Mouse (Mus musculus): Measurements from ENCODE around the gene Dnah10. TPM values are rescaled to one million over a fixed set of nuclear protein-coding genes. Genes with fewer than 3 reads are reported as not detected.

Gene Dnah10
- total and polyA plus RNA-seq, 3 experiments, result 0.03 to 0.30 (median 0.08) TPM

DNA sequence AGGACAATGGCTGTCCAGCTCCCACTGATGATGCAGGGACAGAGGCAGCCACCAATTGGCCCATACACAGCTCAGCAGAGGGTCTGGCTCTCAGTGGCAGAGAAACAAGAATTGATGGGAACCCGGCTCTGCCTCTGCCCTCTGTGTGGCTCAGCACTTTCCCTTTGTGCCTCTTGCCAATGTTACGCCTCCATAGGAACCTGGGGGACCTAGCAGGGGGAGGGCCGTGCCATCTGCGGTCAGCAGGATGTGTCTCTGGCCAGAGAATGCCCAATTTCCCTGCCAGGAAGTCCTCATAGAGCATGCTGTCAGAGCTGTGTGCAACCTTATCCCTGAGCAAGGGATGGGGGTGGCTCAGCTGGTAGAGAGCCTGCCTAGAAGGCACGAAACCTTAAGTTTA, 89.9 kb downstream of the Dnah10 start:
- TF ChIP-seq NRF1 (IDR thresholded peaks at IDR 0.05; ENCODE audit: low read depth, low read length) (no peak), TCF12 (IDR thresholded peaks at IDR 0.05; ENCODE audit: low read depth, low read length) (no peak), ZMIZ1 (IDR thresholded peaks at IDR 0.05; ENCODE audit: low read depth, low read length) (no peak), ZNF384 (IDR thresholded peaks at IDR 0.05; ENCODE audit: low read depth, low read length) (no peak), POLR2AphosphoS2 (IDR thresholded peaks at IDR 0.05; ENCODE audit: low read depth, low read length) (no peak), RAD21 (IDR thresholded peaks at IDR 0.05; ENCODE audit: low read depth, low read length) (no peak), USF2 (conservative IDR thresholded peaks at IDR 0.05; ENCODE audit: low read depth, low read length) (no peak), NELFE (IDR thresholded peaks at IDR 0.05; ENCODE audit: low read depth, low read length) (no peak), CHD1 (IDR thresholded peaks at IDR 0.05; ENCODE audit: low read depth, low read length) (no peak), ZC3H11A (IDR thresholded peaks at IDR 0.05; ENCODE audit: low read depth, low read length) (no peak)
- Histone ChIP-seq H3K4me1 (ENCODE audit: control insufficient read depth in 1 of 2, insufficient read depth in 2 of 2) (no peaks in the 10 kb centered on the region), H3K36me3 (replicated peaks in 1 of 2; ENCODE audit: control insufficient read depth in 1 of 2, insufficient read depth in 1 of 2, low read length in 1 of 2) (no peaks in the 10 kb centered on the region), H3K4me2 (ENCODE audit: insufficient read depth, low read depth, poor library complexity, severe bottlenecking) (no peak overlapping the region), H3K9me3 (replicated peaks; ENCODE audit: low read length) (no peaks in the 10 kb centered on the region), H3K27me3 (replicated peaks) (peaks cover 23% of the 10 kb centered on the region), H3K9ac (ENCODE audit: insufficient read depth, low read depth) (no peak overlapping the region), H3K4me3 (replicated peaks in 1 of 3; ENCODE audit: low read depth in 2 of 3, low read length in 2 of 3, poor library complexity in 1 of 3) (no peak overlapping the region), H3K79me2 (replicated peaks; ENCODE audit: control insufficient read depth, extremely low read depth, insufficient read depth, poor library complexity, severe bottlenecking) (no peaks in the 10 kb centered on the region), H3K27ac (ENCODE audit: insufficient read depth, low read depth) (no peak overlapping the region)
- in situ Hi-C loops (cut with MboI; ENCODE audit: low pct_ligation_motif_present, low pct_unique_long_range_greater_than_20kb, low sequenced_read_pairs), result no loop called here
- DNase-seq (ENCODE audit: extremely low read depth), result no peak
- dilution Hi-C loops (cut with MboI; ENCODE audit: extremely low pct_ligation_motif_present, extremely low pct_unique_long_range_greater_than_20kb, low sequenced_read_pairs), result no loop called here

DNA sequence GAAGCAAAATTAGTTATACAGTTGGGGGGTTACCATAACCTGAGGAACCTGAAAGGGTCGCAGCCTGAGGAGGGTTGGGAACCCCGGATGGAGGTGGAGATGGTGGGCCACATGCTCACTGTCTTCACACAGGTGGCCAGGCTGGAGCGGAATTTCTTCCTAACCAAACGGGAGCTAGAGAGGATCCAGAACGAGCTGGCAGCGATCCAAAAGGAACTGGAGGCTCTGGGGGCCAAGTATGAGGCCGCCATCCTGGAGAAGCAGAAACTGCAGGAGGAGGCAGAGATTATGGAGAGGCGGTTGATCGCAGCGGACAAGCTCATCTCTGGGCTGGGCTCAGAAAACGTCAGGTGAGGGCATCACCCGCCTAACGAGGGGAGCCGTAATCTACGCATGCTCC, 92.2 kb downstream of the Dnah10 start:
- Histone ChIP-seq H3K79me2 (replicated peaks; ENCODE audit: control insufficient read depth, extremely low read depth, insufficient read depth, poor library complexity, severe bottlenecking) (no peaks in the 10 kb centered on the region), H3K36me3 (replicated peaks in 1 of 2; ENCODE audit: control insufficient read depth in 1 of 2, insufficient read depth in 1 of 2, low read length in 1 of 2) (no peaks in the 10 kb centered on the region), H3K9me3 (replicated peaks; ENCODE audit: low read length) (no peaks in the 10 kb centered on the region), H3K9ac (ENCODE audit: insufficient read depth, low read depth) (no peak overlapping the region), H3K4me1 (ENCODE audit: control insufficient read depth in 1 of 2, insufficient read depth in 2 of 2) (no peaks in the 10 kb centered on the region), H3K4me3 (replicated peaks in 1 of 3; ENCODE audit: low read depth in 2 of 3, low read length in 2 of 3, poor library complexity in 1 of 3) (no peak overlapping the region), H3K27me3 (replicated peaks) (peaks cover 32% of the 10 kb centered on the region), H3K27ac (ENCODE audit: insufficient read depth, low read depth) (no peak overlapping the region), H3K4me2 (ENCODE audit: insufficient read depth, low read depth, poor library complexity, severe bottlenecking) (no peak overlapping the region)
- dilution Hi-C loops (cut with MboI; ENCODE audit: extremely low pct_ligation_motif_present, extremely low pct_unique_long_range_greater_than_20kb, low sequenced_read_pairs) (no loop called here), in situ Hi-C loops (cut with MboI; ENCODE audit: low pct_ligation_motif_present, low pct_unique_long_range_greater_than_20kb, low sequenced_read_pairs) (no loop called here)
- DNase-seq (ENCODE audit: extremely low read depth), result no peak
- TF ChIP-seq ELF1 (IDR thresholded peaks at IDR 0.05; ENCODE audit: low read depth, low read length) (no peak), MYC (IDR thresholded peaks at IDR 0.05; ENCODE audit: low read depth, low read length) (no peak), ZC3H11A (IDR thresholded peaks at IDR 0.05; ENCODE audit: low read depth, low read length) (no peak), ETS1 (conservative IDR thresholded peaks at IDR 0.05; ENCODE audit: low read depth, low read length) (no peak), PAX5 (IDR thresholded peaks at IDR 0.05; ENCODE audit: low read length) (no peak), USF1 (IDR thresholded peaks at IDR 0.05; ENCODE audit: low read depth, low read length) (no peak), USF2 (conservative IDR thresholded peaks at IDR 0.05; ENCODE audit: low read depth, low read length) (no peak), SMC3 (IDR thresholded peaks at IDR 0.05; ENCODE audit: low read depth, low read length) (no peak), IRF4 (IDR thresholded peaks at IDR 0.05; ENCODE audit: low read depth, low read length) (no peak), ZNF384 (IDR thresholded peaks at IDR 0.05; ENCODE audit: low read depth, low read length) (no peak), MXI1 (IDR thresholded peaks at IDR 0.05; ENCODE audit: low read depth, low read length) (no peak), TBP (conservative IDR thresholded peaks at IDR 0.05; ENCODE audit: low read depth, low read length) (no peak), CHD1 (IDR thresholded peaks at IDR 0.05; ENCODE audit: low read depth, low read length) (no peak), MAX (IDR thresholded peaks at IDR 0.05; ENCODE audit: low read length) (no peak), JUND (conservative IDR thresholded peaks at IDR 0.05; ENCODE audit: low read depth, low read length) (no peak), BHLHE40 (IDR thresholded peaks at IDR 0.05; ENCODE audit: low read depth, low read length) (no peak), TCF12 (IDR thresholded peaks at IDR 0.05; ENCODE audit: low read depth, low read length) (no peak)
